ENCODE assay signal across 31 mouse cellular contexts in genomic region chr6:4030956-4031355, GRCm38 (mm10). TPM values are rescaled to one million over a fixed set of nuclear protein-coding genes. Genes with fewer than 3 reads are reported as not detected.
A peak's percentile ranks its signal among the peaks of the same experiment; 100 is the strongest.
DNase-seq lines count a peak whose midpoint lies in the region; ATAC-seq lines count a peak whose summit lies in the region.
"Had no signal": no experiment of that assay in that cellular context is flagged by ENCODE, and none has a peak within 500 bp of the region (broad histone marks: within the 10 kb centered on the region; RNA-seq: fewer than 3 reads in every experiment).

No protein-coding gene starts in this region.

- no peaks in the 10 kb centered on the region for H3K9me3 ChIP-seq in midbrain, embryonic 11.5 days (ENCODE audit: control insufficient read depth, low read length)
- H3K9me3 ChIP-seq: limb, embryonic 10.5 days; midbrain, embryonic 12.5 days had no signal

- peak; percentile 16 to 80 for DNase-seq in adrenal gland, adult (ENCODE audit: inconsistent age in 2 of 2, low spot score in 1 of 2)
- no peak for DNase-seq in adrenal gland, postnatal 4 days (ENCODE audit: low spot score in 2 of 2)
- DNase-seq in 416B (ENCODE audit: low read depth) (peak; percentile 53), adipocyte (ENCODE audit: low spot score) (peak; percentile 80)
- DNase-seq in brain, adult 2 months (ENCODE audit: low read depth, low spot score): peak; percentile 49
- DNase-seq in right cerebral cortex, adult 18-20 months: no peak
- DNase-seq in midbrain, embryonic 11.5 days (ENCODE audit: low spot score, missing footprints): no peak
- no peak for DNase-seq in left cerebral cortex, postnatal 10 days (ENCODE audit: extremely low spot score in 1 of 2, low spot score in 2 of 2)
- DNase-seq: cerebellum, adult 2 months; cerebellum, postnatal 25 days; embryo, embryonic 11 days; heart, postnatal 10 days; kidney, adult 2 months; liver; right cerebral cortex, postnatal 25 days; thymus, postnatal 25 days had no signal

- 92% methylated on average over 3 of the region's 3 CpGs for WGBS in midbrain, embryonic 11.5 days

- no peak overlapping the region for H3K9ac ChIP-seq in midbrain, embryonic 11.5 days (ENCODE audit: low read length)
- H3K9ac ChIP-seq: midbrain, embryonic 12.5 days had no signal

- H3K4me1 ChIP-seq in midbrain, embryonic 11.5 days (ENCODE audit: control insufficient read depth, insufficient read depth, low read length): no peaks in the 10 kb centered on the region
- H3K4me1 ChIP-seq: limb, embryonic 10.5 days; midbrain, embryonic 12.5 days had no signal

- H3K27me3 ChIP-seq in midbrain, embryonic 11.5 days (ENCODE audit: control insufficient read depth, insufficient read depth, low read length): no peaks in the 10 kb centered on the region
- H3K27me3 ChIP-seq: midbrain, embryonic 12.5 days had no signal

- H3K4me3 ChIP-seq in midbrain, embryonic 11.5 days (ENCODE audit: low read depth, low read length): no peak overlapping the region
- H3K4me3 ChIP-seq: limb, embryonic 10.5 days; midbrain, embryonic 12.5 days had no signal

- H3K27ac ChIP-seq in midbrain, embryonic 11.5 days (ENCODE audit: low read depth, low read length): no peak overlapping the region
- H3K27ac ChIP-seq: kidney, postnatal 0 days; limb, embryonic 10.5 days; midbrain, embryonic 12.5 days had no signal

- no peaks in the 10 kb centered on the region for H3K36me3 ChIP-seq in midbrain, embryonic 11.5 days (ENCODE audit: control insufficient read depth, insufficient read depth, low read length)
- H3K36me3 ChIP-seq: limb, embryonic 10.5 days; midbrain, embryonic 12.5 days had no signal

- intact Hi-C loops in left cerebral cortex, postnatal 10 days (cut with DNase I): no loop called here

- no peak overlapping the region for H3K4me2 ChIP-seq in midbrain, embryonic 11.5 days
- H3K4me2 ChIP-seq: heart, embryonic 11.5 days; midbrain, embryonic 12.5 days had no signal

- ATAC-seq in midbrain, embryonic 11.5 days (ENCODE audit: low FRiP score): no peak
- ATAC-seq: forebrain, embryonic 14.5 days; lung, postnatal 0 days had no signal

RNA-seq across cellular contexts. Expression of gene Gng11, which starts 27.3 kb away (rescaled TPM):
- 10 to 100 TPM; 52.0 to 55.3 TPM for total RNA-seq in adrenal gland, postnatal 4 days (2021)
- 40.2 and 43.7 TPM in 2 replicates for polyA plus RNA-seq in midbrain, embryonic 11.5 days (2014; fragmentation: Nextera tagmentation; extraction: Ambion mirVana)
- total RNA-seq in left cerebral cortex, postnatal 10 days (2021): 10 to 100 TPM in 1 of 2 experiments, 1 to 10 TPM in 1; 8.7 to 11.7 TPM

RNA-seq across cellular contexts. Expression of gene Gngt1, which starts 37.4 kb away (rescaled TPM):
- total RNA-seq in adrenal gland, postnatal 4 days (2021): not detected
- not detected in 2 replicates for polyA plus RNA-seq in midbrain, embryonic 11.5 days (2014; fragmentation: Nextera tagmentation; extraction: Ambion mirVana)
- not detected for total RNA-seq in left cerebral cortex, postnatal 10 days (2021)
- total RNA-seq: gastrocnemius, adult 8-10 months; granulocyte monocyte progenitor cell, adult 5-6 weeks; heart, postnatal 10 days; layer of hippocampus, postnatal 14 days; left cerebral cortex, adult 8-10 months; neutrophil, adult 5-6 weeks had no signal
- polyA plus RNA-seq: cerebellum, adult 2 months; forebrain, embryonic 14.5 days; heart, embryonic 11.5 days; hindbrain, embryonic 11.5 days; kidney, adult 2 months; large intestine, adult 2 months; limb, embryonic 10.5 days; liver, embryonic 16.5 days; lung, postnatal 0 days; midbrain, embryonic 12.5 days; spleen, adult 2 months had no signal

RNA-seq across cellular contexts. Expression of gene Tfpi2, which starts 42.2 kb away (rescaled TPM):
- total RNA-seq in adrenal gland, postnatal 4 days (2021): 1 to 10 TPM; 3.3 to 5.6 TPM
- 0.28 and 0.68 TPM in 2 replicates for polyA plus RNA-seq in midbrain, embryonic 11.5 days (2014; fragmentation: Nextera tagmentation; extraction: Ambion mirVana)
- under 1 TPM; 0.21 to 0.22 TPM for total RNA-seq in left cerebral cortex, postnatal 10 days (2021)
- total RNA-seq: neutrophil, adult 5-6 weeks had no signal

RNA-seq across cellular contexts. Expression of gene Bet1, which starts 55.8 kb away (rescaled TPM):
- 10 to 100 TPM; 61.2 to 68.2 TPM for total RNA-seq in adrenal gland, postnatal 4 days (2021)
- 62.0 and 73.0 TPM in 2 replicates for polyA plus RNA-seq in midbrain, embryonic 11.5 days (2014; fragmentation: Nextera tagmentation; extraction: Ambion mirVana)
- 10 to 100 TPM; 19.1 to 21.9 TPM for total RNA-seq in left cerebral cortex, postnatal 10 days (2021)

Comparison
In these comparisons a context has a peak if more than half of its experiments do, and no peak if none do; other contexts are left out.
1. DNase-seq: peak in adrenal gland, adult (2 of 2), 416B (single experiment), adipocyte (single experiment) and brain, adult 2 months (single experiment); none in adrenal gland, postnatal 4 days (0 of 2), right cerebral cortex, adult 18-20 months (single experiment), midbrain, embryonic 11.5 days (single experiment) and left cerebral cortex, postnatal 10 days (0 of 2).
2. RNA of gene Gng11, which starts 27.3 kb away (total RNA-seq): 52.0 to 55.3 TPM in adrenal gland, postnatal 4 days; 8.7 to 11.7 TPM in left cerebral cortex, postnatal 10 days; every median in the first group is over 4 times any median in the second.